Mouse (Mus musculus) NIH3T3 (cell line): ENCODE data around the gene Rab31.

Experiments
- DNase-seq: peaks from one replicate; pipeline ENCODE4 v3.0.0-alpha.2; 2012; ENCODE audit warnings: low read depth

Rab31 gene

GRCm38 (mm10) chr17:65783182-65784161, 10.9 kb upstream of the Rab31 start:
- DNase-seq = peak; percentile 86

GRCm38 (mm10) chr17:65782551-65783141, 10.1 kb upstream of the Rab31 start, which contains the start of gene Ppp4r1:
TSS of gene Ppp4r1 (plus strand) at chr17:65782573.
- peak; percentile 89 for DNase-seq

- DNase-seq = no peak
These were observed 8.4 kb upstream of the Rab31 start for GRCm38 (mm10) chr17:65780970-65781369.

GRCm38 (mm10) chr17:65777461-65777860, 4.9 kb upstream of the Rab31 start:
- DNase-seq = no peak

- DNase-seq = no peak
These were observed 3.7 kb upstream of the Rab31 start for GRCm38 (mm10) chr17:65776228-65776627.

- no peak for DNase-seq
These were observed 1.9 kb upstream of the Rab31 start for GRCm38 (mm10) chr17:65774439-65774838.

- DNase-seq = peak; percentile 66
These were observed 1.1 kb upstream of the Rab31 start for GRCm38 (mm10) chr17:65773617-65774016.

- peak; percentile 40 for DNase-seq
These were observed 1.3 kb downstream of the Rab31 start for GRCm38 (mm10) chr17:65770982-65771915.

GRCm38 (mm10) chr17:65768486-65768885, 4.1 kb downstream of the Rab31 start:
- DNase-seq = peak; percentile 86

GRCm38 (mm10) chr17:65763221-65763620, 9.3 kb downstream of the Rab31 start:
- no peak for DNase-seq

GRCm38 (mm10) chr17:65757150-65757549, 15.4 kb downstream of the Rab31 start:
- DNase-seq = no peak

- DNase-seq = no peak
These were observed 16.7 kb downstream of the Rab31 start for GRCm38 (mm10) chr17:65755857-65756256.

- no peak for DNase-seq
These were observed 19.4 kb downstream of the Rab31 start for GRCm38 (mm10) chr17:65753130-65753529.

- DNase-seq = no peak
These were observed 22.3 kb downstream of the Rab31 start for GRCm38 (mm10) chr17:65750301-65750700.

GRCm38 (mm10) chr17:65749803-65750202, 22.7 kb downstream of the Rab31 start:
- no peak for DNase-seq

GRCm38 (mm10) chr17:65748997-65749396, 23.6 kb downstream of the Rab31 start:
- DNase-seq = no peak

- DNase-seq = no peak
These were observed 26.2 kb downstream of the Rab31 start for GRCm38 (mm10) chr17:65746314-65746713.

- DNase-seq = no peak
These were observed 28.8 kb downstream of the Rab31 start for GRCm38 (mm10) chr17:65743664-65744330.

- no peak for DNase-seq
These were observed 29.6 kb downstream of the Rab31 start for GRCm38 (mm10) chr17:65742969-65743368.

GRCm38 (mm10) chr17:65742245-65742905, 30.2 kb downstream of the Rab31 start:
- no peak for DNase-seq

- DNase-seq = no peak
These were observed 31.0 kb downstream of the Rab31 start for GRCm38 (mm10) chr17:65741565-65741964.
